Mouse (Mus musculus) stomach, postnatal 0 days (tissue): ENCODE results near the gene Jmjd7. TPM values are rescaled to one million over a fixed set of nuclear protein-coding genes. Genes with fewer than 3 reads are reported as not detected.
A peak's percentile ranks its signal among the peaks of the same experiment; 100 is the strongest.

Experiments
- ATAC-seq: fragments of 200-750 bp; cut with Nextera tagmentation; 2 replicates; pipeline ENCODE4 v1.8.0; 2017; ENCODE audit not compliant: low FRiP score, low TSS enrichment
- DNase-seq: peaks from one replicate; pipeline ENCODE4 v3.0.0-alpha.2; 2016; ENCODE audit warnings: low spot score
- H3K27ac ChIP-seq: fragments of 300-500 bp; sonication (generic); replicated peaks from 2 replicates; pipeline ENCODE4 v1.5.1; 2014; ENCODE audit warnings: mild to moderate bottlenecking, control low read depth
- H3K27me3 ChIP-seq: fragments of 300-500 bp; sonication (generic); 2 replicates; pipeline ENCODE4 v1.6.1; 2014; ENCODE audit warnings: low read length; ENCODE audit not compliant: control insufficient read depth, insufficient read depth
- H3K36me3 ChIP-seq: fragments of 300-500 bp; sonication (generic); 2 replicates; pipeline ENCODE4 v1.6.1; 2014; ENCODE audit warnings: low read length, mixed read lengths; ENCODE audit not compliant: control insufficient read depth, insufficient read depth
- H3K4me1 ChIP-seq: fragments of 300-500 bp; sonication (generic); replicated peaks from 2 replicates; pipeline ENCODE4 v1.6.1; 2014; ENCODE audit warnings: antibody characterized with exemption; ENCODE audit not compliant: control insufficient read depth, insufficient read depth
- H3K4me2 ChIP-seq: fragments of 300-500 bp; sonication (generic); replicated peaks from 2 replicates; pipeline ENCODE4 v1.6.1; 2014; ENCODE audit warnings: low read depth, mild to moderate bottlenecking, control low read depth, moderate library complexity
- H3K4me3 ChIP-seq: fragments of 300-500 bp; sonication (generic); 2 replicates; pipeline ENCODE4 v1.5.1; 2014; ENCODE audit warnings: low read depth, low read length, control low read depth
- H3K9ac ChIP-seq: fragments of 300-500 bp; sonication (generic); 2 replicates; pipeline ENCODE4 v1.6.1; 2014; ENCODE audit warnings: mild to moderate bottlenecking, low read length, control low read depth, mixed read lengths
- H3K9me3 ChIP-seq: fragments of 300-500 bp; sonication (generic); 2 replicates; pipeline ENCODE4 v1.6.1; 2016; ENCODE audit warnings: low read length; ENCODE audit not compliant: control insufficient read depth
- CTCF ChIP-seq: IDR thresholded peaks from 2 replicates; pipeline ENCODE4 v1.5.1; 2016; ENCODE audit warnings: antibody characterized with exemption, low read depth, mild to moderate bottlenecking, moderate library complexity
- EP300 ChIP-seq: optimal IDR thresholded peaks from 2 replicates; pipeline ENCODE3; 2016; ENCODE audit warnings: antibody characterized with exemption
- WGBS: fragments of 180-500 bp; shearing (Covaris S2); extraction: QIAGEN DNeasy Blood & Tissue Kit; methylation state at CpG from one replicate; pipeline ENCODE4 v1.1.7; 2014; 5-methylcytosine and 5-hydroxymethylcytosine counted together
- polyA plus RNA-seq: library from polyadenylated mRNA; unstranded; fragments of >200 nt; fragmentation: Nextera tagmentation; extraction: Ambion mirVana; gene quantifications from 2 replicates; pipeline ENCODE4 v1.2.1, GENCODE M21; 2015

Gene Jmjd7
- polyA plus RNA-seq, 1 experiment from 2014 or later: 12.7 TPM

DNA sequence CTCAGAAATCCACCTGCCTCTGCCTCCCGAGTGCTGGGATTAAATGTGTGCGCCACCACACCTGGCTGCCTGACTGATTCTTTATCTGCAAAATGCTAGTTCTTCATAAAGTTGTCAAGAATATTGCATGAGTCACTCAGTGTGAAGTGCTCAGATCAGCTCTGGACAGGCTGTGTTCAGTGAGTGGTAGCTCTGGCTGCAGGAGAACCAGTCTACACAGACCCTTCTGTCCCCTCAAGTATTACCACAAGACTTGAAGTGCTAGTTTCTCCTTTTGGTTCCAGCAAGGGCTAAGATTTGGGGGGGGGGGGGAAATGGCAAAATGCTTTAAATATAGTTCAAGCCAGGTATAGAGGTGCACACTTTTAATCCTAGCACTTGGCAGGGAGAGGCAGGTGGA, 39.8 kb upstream of the Jmjd7 start:
- WGBS: 84% methylated on average over 2 of the region's 2 CpGs
- TF ChIP-seq CTCF (no peak), EP300 (no peak)
- DNase-seq (no peak), ATAC-seq (no peak)
- Histone ChIP-seq H3K36me3 (no peaks in the 10 kb centered on the region), H3K4me3 (no peak overlapping the region), H3K27ac (no peak overlapping the region), H3K9ac (no peak overlapping the region), H3K27me3 (no peaks in the 10 kb centered on the region), H3K4me1 (no peaks in the 10 kb centered on the region), H3K4me2 (no peak overlapping the region), H3K9me3 (no peaks in the 10 kb centered on the region)

DNA sequence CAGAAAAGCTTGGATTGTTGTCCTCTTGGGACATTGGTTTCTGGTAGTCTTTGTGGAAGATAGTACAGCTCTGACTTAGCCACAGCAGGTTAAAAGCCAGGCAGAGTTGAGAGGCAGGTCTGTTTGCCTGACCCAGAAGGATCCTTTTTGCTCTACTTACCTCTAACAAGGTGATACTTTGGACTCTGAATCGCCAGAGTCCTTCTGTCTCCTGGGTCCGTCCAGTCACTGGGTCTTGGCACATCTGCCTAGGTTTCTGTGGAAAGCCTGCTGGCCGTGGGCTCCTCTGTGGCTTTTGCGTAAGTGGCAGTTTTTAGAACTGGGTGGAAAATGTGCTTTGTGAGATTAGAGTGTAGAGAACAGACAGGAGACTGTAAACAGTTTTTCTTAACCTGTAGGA, 38.3 kb upstream of the Jmjd7 start:
- H3K4me3 ChIP-seq: no peak overlapping the region
- no peak overlapping the region for H3K9ac ChIP-seq
- no peak overlapping the region for H3K4me2 ChIP-seq
- TF ChIP-seq CTCF: no peak
- no peak for TF ChIP-seq EP300
- DNase-seq (no peak), ATAC-seq (no peak)
- 81% methylated on average over 4 of the region's 4 CpGs for whole genome bisulfite sequencing
- no peaks in the 10 kb centered on the region for H3K9me3 ChIP-seq
- H3K27me3 ChIP-seq: no peaks in the 10 kb centered on the region
- H3K36me3 ChIP-seq: no peaks in the 10 kb centered on the region
- H3K4me1 ChIP-seq: no peaks in the 10 kb centered on the region
- H3K27ac ChIP-seq: no peak overlapping the region

DNA sequence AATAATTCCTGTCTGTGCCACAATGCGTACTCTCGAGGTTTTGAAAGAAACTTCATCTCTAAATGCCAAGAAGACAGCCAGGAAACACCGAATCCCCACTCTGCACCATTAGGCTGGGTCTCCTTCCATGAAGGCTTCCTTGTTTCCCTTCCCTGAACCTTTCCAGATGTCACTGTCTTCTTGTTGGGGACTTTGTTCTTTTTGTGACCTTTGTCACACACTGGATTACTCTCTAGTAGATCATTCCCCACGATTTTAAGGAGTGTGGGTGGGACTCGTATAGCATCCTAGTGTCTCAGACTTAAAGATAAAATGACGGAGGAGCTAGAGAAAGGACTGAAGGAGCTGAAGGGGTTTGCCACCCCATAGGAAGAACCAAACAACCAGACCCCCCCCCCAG, 36.4 kb upstream of the Jmjd7 start:
- 78% methylated on average over 6 of the region's 6 CpGs for WGBS
- H3K4me2 ChIP-seq: no peak overlapping the region
- H3K27me3 ChIP-seq: no peaks in the 10 kb centered on the region
- peaks cover 3% of the 10 kb centered on the region for H3K4me1 ChIP-seq
- no peak overlapping the region for H3K4me3 ChIP-seq
- H3K36me3 ChIP-seq: no peaks in the 10 kb centered on the region
- DNase-seq (no peak), ATAC-seq (no peak)
- H3K9ac ChIP-seq: no peak overlapping the region
- H3K27ac ChIP-seq: no peak overlapping the region
- TF ChIP-seq CTCF: no peak
- TF ChIP-seq EP300: no peak
- H3K9me3 ChIP-seq: no peaks in the 10 kb centered on the region

DNA sequence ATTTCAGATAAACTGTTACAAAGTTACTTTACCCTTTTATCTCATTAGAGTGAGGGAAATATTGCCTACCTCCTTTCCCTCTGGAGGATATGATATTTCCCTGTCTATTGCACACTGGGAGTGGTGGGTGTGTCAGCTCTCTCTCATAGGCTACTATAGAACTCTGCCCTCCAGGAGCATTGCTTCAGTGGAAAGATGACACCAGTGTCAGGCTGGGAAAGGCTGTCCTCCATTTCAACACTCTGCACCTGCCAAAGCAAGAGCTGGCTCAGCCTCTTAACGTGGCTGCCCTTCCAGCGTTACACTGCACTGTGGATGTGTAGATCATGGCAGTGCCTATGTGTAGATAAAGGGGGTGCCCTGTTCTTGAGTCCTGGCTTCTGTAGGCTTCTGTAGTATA, 34.9 kb upstream of the Jmjd7 start:
- ATAC-seq (no peak), DNase-seq (no peak)
- Histone ChIP-seq H3K4me3 (no peak overlapping the region), H3K27ac (no peak overlapping the region), H3K9me3 (no peaks in the 10 kb centered on the region), H3K27me3 (no peaks in the 10 kb centered on the region), H3K36me3 (no peaks in the 10 kb centered on the region), H3K4me2 (no peak overlapping the region), H3K9ac (no peak overlapping the region), H3K4me1 (peaks cover 3% of the 10 kb centered on the region)
- WGBS: 78% methylated on average over 2 of the region's 2 CpGs
- no peak for TF ChIP-seq EP300
- TF ChIP-seq CTCF: no peak

DNA sequence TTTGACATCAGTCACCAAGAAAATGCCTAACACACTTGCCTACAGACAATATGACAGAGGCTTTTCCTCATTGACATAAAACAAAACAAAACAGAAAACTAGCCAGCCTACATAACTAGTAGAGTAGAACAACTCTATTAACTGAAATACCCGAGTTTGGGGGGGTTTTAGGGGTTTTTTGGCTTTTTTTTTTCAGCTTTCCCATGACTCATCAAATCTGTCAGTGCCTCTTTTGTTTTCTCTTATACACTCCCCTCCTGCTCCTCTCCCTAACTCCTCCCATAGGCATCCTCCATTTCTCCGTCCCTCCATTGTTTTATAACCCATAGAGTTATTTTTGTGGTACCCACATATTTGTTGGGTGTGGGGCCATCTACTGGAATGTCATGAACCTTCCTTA, 33.8 kb upstream of the Jmjd7 start:
- DNase-seq: no peak
- H3K4me2 ChIP-seq: no peak overlapping the region
- H3K4me3 ChIP-seq: no peak overlapping the region
- TF ChIP-seq EP300 (no peak), CTCF (no peak)
- H3K27ac ChIP-seq: no peak overlapping the region
- H3K36me3 ChIP-seq: no peaks in the 10 kb centered on the region
- no peaks in the 10 kb centered on the region for H3K9me3 ChIP-seq
- no peak overlapping the region for H3K9ac ChIP-seq
- ATAC-seq: no peak
- H3K4me1 ChIP-seq: peaks cover 3% of the 10 kb centered on the region
- 46% methylated on average over 2 of the region's 2 CpGs for WGBS
- no peaks in the 10 kb centered on the region for H3K27me3 ChIP-seq

DNA sequence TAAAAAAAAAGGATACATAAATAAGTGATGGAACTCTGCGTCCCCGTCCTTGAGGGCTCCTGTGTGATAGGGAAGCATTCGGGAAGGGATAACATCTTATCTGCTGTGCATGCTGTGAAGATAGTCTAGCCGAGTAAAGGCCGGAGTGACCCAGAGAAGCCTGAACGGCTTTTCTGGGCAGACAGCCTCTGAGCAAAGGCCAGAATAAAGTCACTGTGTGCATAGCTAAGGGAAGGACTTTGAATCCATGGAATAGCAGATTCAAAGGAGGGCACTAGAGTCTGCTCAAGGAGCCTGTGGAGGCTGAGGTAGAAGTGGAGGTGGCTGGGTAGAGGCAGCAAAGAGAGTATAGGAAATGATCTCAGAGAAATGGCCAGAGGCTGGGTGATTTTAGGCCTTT, 32.4 kb upstream of the Jmjd7 start:
- DNase-seq (no peak), ATAC-seq (no peak)
- Histone ChIP-seq H3K36me3 (0 out of 2 replicates have a peak, but pooled peaks cover 3% of the 10 kb centered on the region), H3K9me3 (no peaks in the 10 kb centered on the region), H3K4me3 (no peak overlapping the region), H3K4me2 (no peak overlapping the region), H3K27me3 (no peaks in the 10 kb centered on the region), H3K9ac (no peak overlapping the region), H3K4me1 (peaks cover 3% of the 10 kb centered on the region), H3K27ac (peak overlapping the region; percentile 81)
- TF ChIP-seq CTCF (no peak), EP300 (no peak)
- 83% methylated on average over 6 of the region's 6 CpGs for WGBS
